Mouse (Mus musculus) erythroblast, embryonic 14.5 days (primary cell): ENCODE results near the gene Plekhg3.

Experiments used
- GATA1 ChIP-seq: IDR thresholded peaks from 2 replicates; pipeline ENCODE4 v1.6.1; 2012; ENCODE audit warnings: low read length, inconsistent platforms, mixed read lengths
- TAL1 ChIP-seq: IDR thresholded peaks from 3 replicates; pipeline ENCODE4 v1.6.1; 2012; ENCODE audit warnings: low read length, inconsistent platforms, mixed read lengths

DNA sequence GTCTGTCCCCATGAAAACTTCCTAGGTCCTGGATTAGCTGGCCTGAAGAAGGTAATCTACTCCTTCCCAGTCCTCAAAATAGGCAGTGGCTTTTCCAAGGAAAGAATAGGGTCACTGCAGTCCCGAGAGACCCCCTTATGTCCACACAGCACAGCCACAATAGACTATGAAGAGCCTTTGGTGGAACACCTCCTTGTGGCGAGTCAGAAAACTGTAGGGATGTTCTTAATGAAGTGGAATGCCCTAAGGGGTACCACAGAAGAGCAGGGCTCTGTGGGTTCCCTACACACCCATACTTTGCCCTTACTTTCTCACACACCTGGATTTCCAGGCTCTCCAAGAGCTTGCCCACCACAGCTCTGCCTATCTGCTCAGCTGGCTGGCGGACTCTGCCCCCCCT is 75.1 kb downstream of the Plekhg3 start:
- TF ChIP-seq GATA1 (no peak), TAL1 (no peak)
